Mouse (Mus musculus) layer of hippocampus, adult 18-20 months (tissue): ENCODE data around the gene Zbtb8os. TPM values are rescaled to one million over a fixed set of nuclear protein-coding genes. Genes with fewer than 3 reads are reported as not detected.

Source experiments
- total RNA-seq, 2 experiments: library from RNA; stranded (reverse); gene quantifications; 2 replicates each; pipeline ENCODE4 v1.2.3; 2021

Gene Zbtb8os
- total RNA-seq, 2 experiments from 2014 or later: 27.4 to 31.6 TPM

Other genes with a start within 250 kb of the Zbtb8os start
- not detected for gene Tmem54, start 230.1 kb upstream of the Zbtb8os start, total RNA-seq
- 1,000 to 10,000 TPM; 2,309 to 2,704 TPM for gene Hpca, start 213.7 kb upstream of the Zbtb8os start, total RNA-seq
- gene Fndc5, start 198.7 kb upstream of the Zbtb8os start, total RNA-seq: 10 to 100 TPM; 75.5 to 84.2 TPM
- 10 to 100 TPM; 32.6 to 35.4 TPM for gene S100pbp, start 146.0 kb upstream of the Zbtb8os start, total RNA-seq
- 10 to 100 TPM; 78.5 to 81.1 TPM for gene Yars, start 145.9 kb upstream of the Zbtb8os start, total RNA-seq
- gene C77080, start 74.3 kb upstream of the Zbtb8os start, total RNA-seq: 1 to 10 TPM; 6.4 to 7.5 TPM
- under 1 TPM; 0.99 TPM for gene Sync, start 48.1 kb upstream of the Zbtb8os start, total RNA-seq
- gene Rbbp4, start 325 bp upstream of the Zbtb8os start, total RNA-seq: 100 to 1,000 TPM; 124 to 134 TPM
- 1 to 10 TPM; 3.2 to 3.5 TPM for gene Zbtb8a, start 42.4 kb downstream of the Zbtb8os start, total RNA-seq
- gene Zbtb8b, start 105.2 kb downstream of the Zbtb8os start, total RNA-seq: 1 to 10 TPM; 5.3 to 6.0 TPM
- gene Bsdc1, start 125.9 kb downstream of the Zbtb8os start, total RNA-seq: 10 to 100 TPM; 63.0 to 63.5 TPM
- not detected for gene Tssk3, start 155.3 kb downstream of the Zbtb8os start, total RNA-seq
- gene Fam229a, start 155.5 kb downstream of the Zbtb8os start, total RNA-seq: not detected
- gene Marcksl1, start 177.9 kb downstream of the Zbtb8os start, total RNA-seq: 10 to 100 TPM; 72.5 to 76.6 TPM
- 10 to 100 TPM; 36.9 to 43.0 TPM for gene Hdac1, start 207.0 kb downstream of the Zbtb8os start, total RNA-seq
- gene Lck, start 237.9 kb downstream of the Zbtb8os start, total RNA-seq: 1 to 10 TPM; 3.4 to 3.9 TPM
- under 1 TPM; 0.51 to 0.74 TPM for gene Fam167b, start 242.9 kb downstream of the Zbtb8os start, total RNA-seq